Mouse (Mus musculus) megakaryocyte, embryonic 14.5 days (primary cell): ENCODE measurements at regions not wholly inside any gene's neighbourhood (a gene's known extent, or its start where the extent isn't known, plus 50 kb on each side); places are given as distances from the start of the nearest gene placed in this dataset.

Experiments used
- FLI1 ChIP-seq: IDR thresholded peaks from 2 replicates; pipeline ENCODE4 v1.6.1; 2012; ENCODE audit warnings: low read length, inconsistent platforms, mixed read lengths
- GATA1 ChIP-seq: IDR thresholded peaks from 3 replicates; pipeline ENCODE4 v1.6.1; 2012; ENCODE audit warnings: mixed read lengths, low read length, inconsistent platforms, borderline replicate concordance

DNA sequence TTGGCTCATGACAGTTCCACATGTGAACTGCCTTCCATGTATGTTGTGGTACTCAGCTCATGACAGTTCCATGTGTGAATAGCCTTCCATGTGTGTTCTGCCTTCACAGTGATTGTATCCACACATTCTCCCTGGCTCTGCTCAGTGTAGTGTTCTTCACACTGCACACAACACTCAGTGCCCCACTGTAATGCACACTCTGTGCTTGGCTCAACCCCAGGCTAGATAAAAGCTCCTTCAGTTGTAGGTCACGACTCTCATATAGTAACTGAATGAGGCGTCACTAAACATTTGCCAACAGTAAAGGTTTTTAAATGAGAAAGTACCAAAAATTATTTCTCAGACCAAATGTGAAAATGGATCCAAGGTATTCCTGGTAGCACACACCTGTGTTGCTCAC, 79.6 kb downstream of the Tex29 start:
- no peak for TF ChIP-seq GATA1
- TF ChIP-seq FLI1: no peak
